Mouse (Mus musculus) E14TG2a.4 (cell line): ENCODE measurements around the gene Ptpn18.

Experiments
- CTCF ChIP-seq: conservative IDR thresholded peaks from 2 replicates; pipeline ENCODE4 v1.5.1; 2014; ENCODE audit warnings: low read length
- NANOG ChIP-seq: IDR thresholded peaks from 2 replicates; pipeline ENCODE4 v1.6.1; 2014; ENCODE audit warnings: borderline replicate concordance, low read length, mixed read lengths
- POU5F1 ChIP-seq: IDR thresholded peaks from 2 replicates; pipeline ENCODE4 v1.6.1; 2014; ENCODE audit warnings: low read length, borderline replicate concordance

- TF ChIP-seq CTCF (no peak), POU5F1 (no peak), NANOG (no peak)
Observed at GRCm38 (mm10) chr1:34472427-34473300, 13.1 kb downstream of the Ptpn18 start.
